Mouse (Mus musculus) liver, embryonic 14.5 days (tissue): ENCODE measurements around the gene Pla2g3.

Source experiments
- CTCF ChIP-seq: IDR thresholded peaks from 2 replicates; pipeline ENCODE4 v1.5.1; 2016; ENCODE audit warnings: antibody characterized with exemption, low read depth, control low read depth
- EP300 ChIP-seq: IDR thresholded peaks from 2 replicates; pipeline ENCODE4 v1.6.1; 2016; ENCODE audit warnings: antibody characterized with exemption, low read depth

GRCm38 (mm10) chr11:3535406-3535986 lies 47.4 kb downstream of the Pla2g3 start:
- TF ChIP-seq CTCF: peak; percentile 94
- TF ChIP-seq EP300: peak; percentile 14; the same call in 1 of the 2 replicates
